In genomic region chr19:44460441-44460840, GRCm38 (mm10) we compare ENCODE assay signal across 33 mouse cellular contexts. TPM values are rescaled to one million over a fixed set of nuclear protein-coding genes. Genes with fewer than 3 reads are reported as not detected.
"Had no signal": no experiment of that assay in that cellular context is flagged by ENCODE, and none has a peak within 500 bp of the region (broad histone marks: within the 10 kb centered on the region; RNA-seq: fewer than 3 reads in every experiment).

No protein-coding gene starts in this region.

- H3K4me3 ChIP-seq: heart, adult 2 months; heart, embryonic 13.5 days; heart, embryonic 15.5 days; hindbrain, embryonic 13.5 days; hindbrain, embryonic 15.5 days; intestine, embryonic 15.5 days; layer of hippocampus, adult 2 months; left cerebral cortex, adult 2 months; limb, embryonic 10.5 days; limb, embryonic 12.5 days; liver, embryonic 13.5 days; liver, embryonic 15.5 days had no signal

- ATAC-seq: hindbrain, postnatal 0 days; intestine, embryonic 15.5 days; intestine, postnatal 0 days; liver, postnatal 0 days had no signal

- DNase-seq: gastrocnemius, postnatal 10 days; gastrocnemius, postnatal 36 days; heart, adult 11 months; heart, adult 2 months; heart, postnatal 14 days; heart, postnatal 36 days; kidney, adult 18-20 months; kidney, adult 8-10 months; kidney, postnatal 10 days; kidney, postnatal 25 days; kidney, postnatal 4 days; liver; liver, embryonic 13.5 days; liver, postnatal 0 days had no signal

- H3K27ac ChIP-seq: heart, adult 2 months; heart, embryonic 13.5 days; heart, embryonic 15.5 days; hindbrain, embryonic 13.5 days; hindbrain, embryonic 15.5 days; hindbrain, postnatal 0 days; intestine, embryonic 15.5 days; layer of hippocampus, adult 2 months; left cerebral cortex, adult 2 months; limb, embryonic 10.5 days; limb, embryonic 12.5 days; liver, embryonic 13.5 days; liver, embryonic 15.5 days had no signal

RNA-seq across cellular contexts. Expression of gene Wnt8b, which starts 32.8 kb away (rescaled TPM):
- total RNA-seq: gastrocnemius, adult 18-20 months; gastrocnemius, postnatal 10 days; gastrocnemius, postnatal 36 days; heart, adult 2 months; heart, postnatal 14 days; heart, postnatal 36 days; hematopoietic stem cell, adult 5-6 weeks; left cerebral cortex, adult 2 months; left cerebral cortex, postnatal 14 days; left cerebral cortex, postnatal 36 days had no signal
- polyA plus RNA-seq: heart, adult 2 months; heart, embryonic 11.5 days; heart, embryonic 13.5 days; heart, embryonic 15.5 days; heart, postnatal 0 days; hindbrain, postnatal 0 days; intestine, embryonic 15.5 days; intestine, postnatal 0 days; limb, embryonic 10.5 days; limb, embryonic 12.5 days; liver, embryonic 11.5 days; liver, embryonic 13.5 days; liver, embryonic 15.5 days; liver, postnatal 0 days had no signal
